Mouse (Mus musculus) erythroblast, embryonic 14.5 days (primary cell): ENCODE measurements around the gene Macf1.

ENCODE experiments used
- GATA1 ChIP-seq: IDR thresholded peaks from 2 replicates; pipeline ENCODE4 v1.6.1; 2012; ENCODE audit warnings: low read length, inconsistent platforms, mixed read lengths
- TAL1 ChIP-seq: IDR thresholded peaks from 3 replicates; pipeline ENCODE4 v1.6.1; 2012; ENCODE audit warnings: low read length, inconsistent platforms, mixed read lengths

GRCm38 (mm10) chr4:123605948-123606347, 78.2 kb downstream of the Macf1 start:
- TF ChIP-seq TAL1: no peak
- no peak for TF ChIP-seq GATA1
